Mouse (Mus musculus) thymus, postnatal 25 days (tissue): Measurements from ENCODE around the gene Zdhhc19.

Experiments
- DNase-seq: peaks from one replicate; pipeline ENCODE4 v3.0.0; 2022

The Zdhhc19 gene

DNA sequence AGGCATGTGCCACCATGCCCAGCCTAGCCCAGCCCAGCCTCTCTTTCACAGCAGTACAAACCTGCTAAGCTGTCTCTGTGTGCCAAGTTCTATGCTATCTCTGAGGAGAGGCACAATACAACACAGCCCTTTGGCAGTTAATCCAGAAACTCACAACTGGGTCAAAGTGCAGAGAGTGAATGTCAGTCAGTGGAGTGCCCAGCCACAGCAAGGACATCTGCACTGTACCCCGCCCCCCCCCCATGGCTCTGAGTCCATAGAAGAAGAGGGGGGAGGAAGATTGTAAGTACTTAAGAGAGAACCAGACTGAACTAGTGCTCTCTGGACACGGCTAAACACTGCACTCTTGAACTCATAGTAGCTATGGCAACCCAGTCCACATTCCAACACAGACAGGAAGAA is 55.3 kb downstream of the Zdhhc19 start:
- DNase-seq, result no peak

DNA sequence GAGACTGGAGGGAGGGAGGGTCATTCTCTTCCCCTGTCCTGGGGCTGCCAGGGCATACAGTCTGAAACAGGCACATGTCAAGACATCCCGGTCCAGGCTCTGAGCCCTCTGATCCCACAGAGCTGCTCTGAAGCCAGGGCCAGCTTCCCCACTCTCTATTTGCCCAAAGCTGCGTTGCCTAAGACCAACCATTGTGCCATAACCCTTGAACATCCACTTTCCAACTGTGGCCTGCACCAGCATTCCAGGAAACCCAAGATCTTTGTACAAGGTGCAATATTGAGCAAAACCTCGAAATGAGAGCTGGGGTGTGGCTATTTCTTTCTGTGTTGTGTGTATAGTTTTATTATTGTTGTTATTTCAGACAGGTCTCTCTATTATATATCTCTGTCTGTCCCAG is 59.5 kb downstream of the Zdhhc19 start:
- DNase-seq, result no peak

DNA sequence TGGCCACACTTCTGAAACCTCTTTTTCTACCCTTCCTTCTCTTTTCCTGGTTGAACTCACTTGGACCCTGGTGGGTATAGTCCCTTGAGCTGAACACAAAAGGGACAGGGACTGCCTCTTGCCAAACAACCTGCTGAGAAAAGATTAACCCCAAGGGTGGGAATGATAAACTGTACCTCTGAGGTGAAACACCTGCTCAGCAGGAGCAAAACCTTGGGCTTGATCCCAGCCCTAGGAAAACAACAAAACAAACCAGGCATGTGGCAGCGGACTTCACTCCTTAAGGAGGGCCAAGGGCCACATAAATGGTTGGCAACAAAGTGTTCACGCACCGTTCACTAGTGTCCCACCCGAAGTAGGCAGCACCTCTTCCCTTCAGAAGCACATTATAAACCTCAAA is 63.4 kb downstream of the Zdhhc19 start:
- DNase-seq, result no peak

DNA sequence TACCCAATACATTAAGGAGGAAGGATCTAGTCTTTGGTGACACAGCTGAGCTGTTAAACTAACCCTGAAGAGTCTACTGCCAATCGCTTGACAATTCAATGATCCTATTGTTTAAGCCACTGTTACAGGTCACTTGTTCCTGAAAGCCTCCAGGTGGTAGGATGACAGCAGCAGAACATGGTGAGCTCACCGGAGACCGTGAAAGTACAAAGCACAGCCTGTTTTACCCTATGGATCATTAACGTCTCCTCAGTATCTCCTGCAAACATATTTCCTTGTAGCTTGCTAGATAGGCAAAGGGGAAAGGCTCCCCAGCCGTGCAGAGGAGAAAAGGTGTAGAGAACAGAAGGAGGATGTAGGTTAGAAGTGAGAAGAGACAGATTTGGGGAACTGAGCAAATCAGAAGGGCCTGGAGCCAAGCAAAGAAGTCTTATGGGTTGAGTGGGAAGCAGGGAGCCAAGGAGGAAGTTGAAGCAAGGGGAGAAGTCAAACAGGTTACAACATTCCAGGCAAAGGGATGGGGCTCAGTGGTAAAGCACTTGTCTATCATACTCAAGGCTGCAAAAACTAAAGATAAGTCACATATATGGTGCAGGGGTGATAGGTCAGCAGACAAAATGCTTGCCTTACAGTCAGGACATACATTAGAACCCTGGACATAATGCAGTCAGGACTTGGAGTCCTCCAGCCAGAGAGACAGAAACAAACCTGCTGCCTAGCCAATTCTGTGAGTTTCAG is 67.2 kb downstream of the Zdhhc19 start:
- no peak for DNase-seq

DNA sequence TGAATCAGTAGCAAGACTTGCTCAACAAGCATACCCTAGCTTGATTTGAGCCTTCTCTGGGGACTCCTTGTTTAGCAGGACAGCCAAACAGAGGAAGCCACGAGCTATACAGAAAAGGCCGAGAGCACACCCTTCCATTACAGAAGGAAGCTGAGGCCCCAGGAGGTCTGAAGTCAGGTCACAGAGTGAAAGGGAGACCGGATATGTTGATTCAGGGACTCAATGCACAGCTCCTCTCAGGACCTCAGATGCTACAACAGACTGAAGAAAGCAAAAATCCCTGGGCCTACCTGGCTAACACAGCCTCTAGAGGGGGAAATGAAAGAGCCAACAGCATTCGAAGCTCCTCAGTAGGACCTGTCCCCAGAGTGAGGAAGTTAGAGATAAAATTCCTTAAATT is 71.2 kb downstream of the Zdhhc19 start:
- no peak for DNase-seq

DNA sequence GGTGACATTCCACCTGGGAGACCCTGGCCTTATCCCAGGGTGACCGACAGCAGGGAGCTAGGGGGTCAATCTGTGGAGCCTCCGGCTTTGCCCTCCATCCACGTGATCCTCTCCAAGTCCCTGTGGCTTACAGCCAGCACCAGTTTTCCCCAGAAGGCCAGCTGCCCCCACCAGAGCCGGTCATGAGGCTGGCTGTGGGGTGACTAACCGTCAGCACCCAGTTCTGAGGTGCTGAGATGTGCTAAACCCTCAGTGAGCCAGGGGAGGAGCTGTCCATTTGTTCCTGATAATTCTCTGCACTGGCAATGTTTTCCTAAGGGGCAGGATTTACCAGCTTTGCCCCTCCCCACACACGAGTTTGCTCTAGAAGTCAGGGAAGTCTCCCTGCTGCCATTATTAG is 72.3 kb downstream of the Zdhhc19 start:
- DNase-seq, result no peak

DNA sequence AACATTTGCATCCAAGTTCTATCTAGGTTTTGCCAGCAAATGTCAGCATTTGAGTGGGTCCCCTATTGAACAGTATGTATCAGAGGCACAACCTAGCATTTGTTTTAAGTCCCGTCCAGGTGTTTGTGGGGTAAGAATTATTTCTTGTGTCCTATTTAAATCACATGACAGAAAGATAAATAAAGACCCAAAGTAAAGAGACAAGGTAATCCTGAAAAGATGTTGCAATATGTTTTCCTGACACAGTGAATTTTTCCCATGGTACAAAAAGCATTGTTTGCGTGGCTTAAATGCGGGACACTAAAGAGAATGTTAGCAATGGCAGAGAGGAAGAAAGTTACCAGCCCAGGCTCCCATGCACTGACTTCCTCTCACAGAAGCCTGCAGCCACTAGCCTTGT is 74.0 kb downstream of the Zdhhc19 start:
- no peak for DNase-seq

DNA sequence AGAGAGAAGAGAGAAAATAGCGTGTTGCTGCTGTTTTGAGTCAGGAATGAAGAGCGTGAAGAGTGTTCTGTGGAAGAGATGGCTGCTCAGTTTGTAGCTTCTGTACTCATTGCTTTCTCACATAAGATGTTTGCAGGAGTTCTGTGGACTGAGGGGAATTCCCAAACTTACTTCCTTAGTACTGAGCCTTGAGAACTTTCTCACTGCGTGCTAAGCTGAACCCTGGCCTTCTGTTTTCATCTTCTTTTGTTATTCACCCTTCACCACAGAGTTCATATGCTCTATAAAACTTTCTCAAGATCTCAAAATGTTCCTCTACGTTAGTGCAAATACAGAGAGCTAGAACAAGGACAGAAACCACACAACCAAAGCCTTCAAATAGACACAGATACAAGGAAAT is 76.5 kb downstream of the Zdhhc19 start:
- DNase-seq, result no peak

DNA sequence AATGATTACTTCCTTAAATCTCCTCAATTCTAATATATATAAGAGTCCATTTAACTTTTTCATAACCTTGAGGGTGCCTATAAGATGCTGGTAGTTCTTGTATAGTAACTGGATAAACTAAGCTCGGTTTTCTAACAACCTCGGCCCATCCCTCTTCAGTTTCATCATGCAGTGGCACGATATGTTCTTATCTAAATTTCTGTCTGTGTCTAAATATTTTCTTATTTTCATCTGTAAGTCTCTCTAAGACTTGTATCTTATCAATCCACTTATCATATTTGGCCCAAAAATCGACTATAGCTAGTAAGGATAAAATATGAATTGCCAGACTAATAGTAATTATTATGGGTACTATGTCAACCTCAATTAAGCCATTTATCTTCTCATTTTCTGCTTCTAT is 90.4 kb downstream of the Zdhhc19 start:
- no peak for DNase-seq

DNA sequence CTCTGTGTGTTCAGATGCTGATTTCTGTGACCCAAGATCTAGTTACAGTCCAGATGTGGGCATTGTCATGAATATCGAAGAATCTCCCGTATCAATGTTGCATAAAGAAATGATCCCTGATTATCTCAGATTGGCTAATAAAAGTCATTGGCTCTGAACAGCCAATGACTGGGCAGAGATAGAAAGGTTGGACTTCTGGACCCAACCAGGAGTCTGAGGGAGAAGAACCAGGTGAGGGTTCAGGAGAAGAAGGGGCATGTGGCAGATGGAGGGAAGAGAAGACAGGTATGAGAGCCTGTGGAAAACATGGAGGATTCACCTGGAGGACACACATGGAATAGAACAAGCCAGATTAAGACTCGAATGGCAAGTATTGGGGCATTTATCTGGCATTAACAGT is 92.5 kb downstream of the Zdhhc19 start:
- no peak for DNase-seq

DNA sequence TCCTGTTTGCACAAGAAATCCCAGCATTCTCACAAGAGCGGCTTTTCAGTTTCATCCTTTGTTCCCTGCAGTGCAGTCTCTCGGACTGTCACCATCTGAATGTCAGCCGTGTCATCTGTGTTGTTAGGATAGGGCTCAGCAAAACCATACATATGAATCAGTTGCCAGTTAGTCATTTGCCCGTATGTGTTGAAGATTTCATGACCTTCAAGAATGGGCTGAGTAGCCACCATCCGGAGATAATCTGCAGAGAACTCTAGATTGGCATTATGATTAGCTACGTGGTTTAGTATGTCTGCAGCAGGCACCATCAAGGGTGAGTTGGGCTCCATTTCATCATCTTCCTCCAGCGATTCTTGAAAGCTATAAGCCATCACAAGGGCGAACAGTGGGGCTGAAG is 95.5 kb downstream of the Zdhhc19 start:
- no peak for DNase-seq

DNA sequence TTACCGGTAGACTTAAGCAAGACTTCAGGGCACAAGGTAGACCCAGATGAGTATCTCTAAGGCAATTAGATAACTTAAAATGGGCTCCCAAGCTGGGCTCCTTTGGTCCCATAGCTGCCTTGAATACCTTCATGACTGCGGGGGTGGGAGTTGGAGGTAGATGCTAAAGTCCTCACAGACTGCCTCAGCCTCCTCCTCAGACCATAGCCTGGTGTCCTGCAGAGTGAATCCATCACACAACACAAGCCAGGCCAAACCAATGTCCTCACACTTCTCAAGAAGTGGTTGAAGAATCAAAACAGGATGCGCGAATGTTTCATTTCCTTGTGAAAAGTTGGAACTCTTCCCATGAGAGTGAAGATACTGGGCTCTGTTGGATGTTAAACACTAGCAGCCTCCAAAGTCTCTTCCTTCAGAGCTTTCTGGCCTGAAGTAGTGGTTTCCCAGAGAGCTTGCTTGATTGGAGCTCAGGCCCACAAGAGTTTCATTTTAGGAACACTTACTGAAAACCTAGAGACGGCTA is 97.3 kb downstream of the Zdhhc19 start:
- DNase-seq, result no peak

DNA sequence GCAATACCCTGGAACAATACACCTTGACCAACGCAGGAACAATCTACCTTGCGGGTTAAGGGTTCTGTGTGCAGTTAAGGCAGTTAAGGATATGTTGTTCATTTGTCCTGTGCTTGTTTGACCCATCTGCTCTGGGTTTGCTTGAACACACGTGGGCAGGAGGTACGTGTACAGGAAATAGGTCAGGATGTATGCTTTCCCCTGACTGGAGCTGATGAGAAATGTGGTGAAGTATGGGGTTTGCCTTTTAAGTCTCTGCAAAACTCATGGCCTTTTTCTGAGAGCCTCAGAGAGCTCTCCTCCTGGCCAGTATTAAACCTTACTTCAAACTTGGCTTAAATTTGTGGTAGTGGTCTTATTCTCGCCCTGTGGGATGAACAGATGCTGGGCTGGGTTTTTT is 97.9 kb downstream of the Zdhhc19 start:
- peak; percentile 48 for DNase-seq

DNA sequence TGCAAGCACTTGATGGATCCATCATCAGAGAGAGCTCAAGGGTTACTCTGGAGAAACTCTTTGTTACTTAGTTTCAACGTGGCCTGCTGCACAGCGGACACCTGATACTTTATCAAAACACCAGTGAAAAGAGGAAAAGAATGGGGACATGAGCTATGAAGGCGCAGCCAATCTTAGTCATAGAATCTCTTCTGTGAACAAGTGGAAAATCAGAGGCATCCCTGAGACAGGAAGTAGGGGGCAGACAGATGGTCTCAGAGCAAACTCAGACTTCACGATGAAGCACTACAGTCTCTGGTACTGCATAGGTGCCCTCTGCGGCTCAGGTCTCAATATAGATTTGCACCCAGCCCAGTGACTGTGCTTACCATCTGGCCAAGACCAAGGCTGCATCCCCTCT is 98.6 kb downstream of the Zdhhc19 start:
- peak; percentile 44 for DNase-seq

DNA sequence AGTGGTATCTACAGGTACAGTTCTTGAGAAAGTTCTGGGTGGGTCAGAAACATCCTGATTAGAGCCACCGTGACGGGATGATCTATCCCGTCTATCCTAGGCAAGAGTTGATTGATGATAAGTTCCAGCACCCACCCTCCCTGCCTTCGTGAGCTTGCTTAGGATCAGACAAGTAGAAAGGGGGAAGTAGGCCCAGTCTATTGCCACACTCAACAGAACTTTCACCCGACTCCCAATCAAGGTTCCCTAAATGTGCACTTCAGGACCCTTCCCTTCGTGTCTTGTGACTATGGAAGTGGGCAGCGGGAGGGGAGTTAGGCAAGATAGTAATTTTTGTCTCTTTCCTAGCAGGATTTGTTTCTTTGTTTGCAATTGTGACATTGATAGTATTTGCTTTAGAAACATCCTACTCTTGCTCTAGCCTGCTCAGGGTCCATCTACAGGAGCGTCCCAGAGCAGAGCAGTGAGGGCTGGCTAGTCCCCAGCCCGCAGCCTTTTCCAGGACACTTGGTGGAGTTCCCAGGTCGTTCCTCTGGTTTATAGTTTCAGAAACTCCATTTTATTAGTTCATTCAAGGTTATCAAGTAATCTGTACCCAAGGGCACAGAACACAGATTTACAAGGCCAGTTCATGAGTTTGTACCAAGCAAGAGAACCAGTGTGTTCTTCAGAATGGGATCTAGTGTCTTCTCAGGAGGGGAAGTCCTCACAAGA is 99.2 kb downstream of the Zdhhc19 start:
- DNase-seq, result no peak

DNA sequence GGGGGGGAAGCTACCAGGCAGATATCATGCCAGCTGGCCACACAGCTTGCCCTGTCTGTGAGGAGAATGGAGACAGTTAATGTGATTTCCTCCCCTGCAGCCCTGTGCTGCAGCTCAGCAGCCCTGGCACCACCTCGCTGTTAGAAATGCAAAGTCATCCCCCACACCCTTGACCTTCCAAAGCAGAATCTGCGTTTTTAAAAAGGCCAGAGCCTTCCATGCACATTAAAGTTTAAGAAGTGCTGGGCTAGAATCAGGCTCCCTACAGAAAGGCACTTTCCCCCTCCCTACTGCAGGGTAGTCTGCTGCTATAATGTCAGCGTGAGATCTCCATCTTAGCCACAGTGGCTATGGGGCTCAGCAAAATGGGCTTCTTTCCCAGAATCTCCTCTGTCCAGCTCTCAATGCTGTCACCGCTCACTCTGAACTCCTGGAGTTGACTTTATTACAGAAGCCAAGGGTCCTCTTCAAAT is 101.9 kb downstream of the Zdhhc19 start:
- DNase-seq, result no peak

DNA sequence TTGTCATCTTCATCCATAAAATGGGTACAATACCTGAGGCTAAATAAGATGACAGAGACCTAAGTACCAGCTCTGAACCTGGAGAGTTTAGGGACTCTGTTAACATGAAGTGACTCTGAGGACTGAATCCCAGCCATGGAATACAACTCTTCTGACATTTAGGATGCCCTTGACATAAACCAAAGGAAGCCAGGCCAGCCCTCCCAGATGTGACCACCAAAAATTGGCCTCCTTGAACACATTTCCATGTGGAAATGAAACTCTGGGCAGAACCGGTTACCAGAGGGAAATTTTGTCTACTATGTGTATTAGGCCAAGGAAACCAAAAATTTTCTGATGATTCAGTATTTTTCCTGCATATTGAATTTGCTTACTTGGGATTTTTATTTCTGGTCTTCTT is 103.1 kb downstream of the Zdhhc19 start:
- DNase-seq, result no peak

DNA sequence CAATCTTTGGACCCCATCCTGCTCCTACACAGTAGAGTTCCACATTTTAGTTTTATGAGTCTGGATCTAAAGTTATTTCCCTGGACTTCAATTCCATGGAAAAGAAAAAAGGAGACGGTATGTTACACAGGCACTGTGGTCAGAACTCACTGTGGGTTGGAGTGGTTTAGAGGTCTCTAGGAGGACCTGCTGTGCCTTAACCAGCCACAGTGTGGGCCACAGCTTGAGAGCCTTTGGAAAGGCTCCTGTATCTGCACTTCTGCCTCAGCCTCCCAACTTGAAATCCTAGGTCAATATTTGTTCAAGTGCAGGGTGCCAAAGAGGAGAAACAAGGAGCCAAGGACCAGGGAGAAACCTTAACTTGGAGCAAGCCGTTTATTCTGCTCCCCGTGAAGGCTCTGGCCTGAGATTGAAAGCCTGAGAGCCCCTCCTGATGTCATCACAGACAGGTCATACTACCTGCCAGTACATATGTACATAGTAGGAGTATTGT is 106.2 kb downstream of the Zdhhc19 start:
- no peak for DNase-seq

DNA sequence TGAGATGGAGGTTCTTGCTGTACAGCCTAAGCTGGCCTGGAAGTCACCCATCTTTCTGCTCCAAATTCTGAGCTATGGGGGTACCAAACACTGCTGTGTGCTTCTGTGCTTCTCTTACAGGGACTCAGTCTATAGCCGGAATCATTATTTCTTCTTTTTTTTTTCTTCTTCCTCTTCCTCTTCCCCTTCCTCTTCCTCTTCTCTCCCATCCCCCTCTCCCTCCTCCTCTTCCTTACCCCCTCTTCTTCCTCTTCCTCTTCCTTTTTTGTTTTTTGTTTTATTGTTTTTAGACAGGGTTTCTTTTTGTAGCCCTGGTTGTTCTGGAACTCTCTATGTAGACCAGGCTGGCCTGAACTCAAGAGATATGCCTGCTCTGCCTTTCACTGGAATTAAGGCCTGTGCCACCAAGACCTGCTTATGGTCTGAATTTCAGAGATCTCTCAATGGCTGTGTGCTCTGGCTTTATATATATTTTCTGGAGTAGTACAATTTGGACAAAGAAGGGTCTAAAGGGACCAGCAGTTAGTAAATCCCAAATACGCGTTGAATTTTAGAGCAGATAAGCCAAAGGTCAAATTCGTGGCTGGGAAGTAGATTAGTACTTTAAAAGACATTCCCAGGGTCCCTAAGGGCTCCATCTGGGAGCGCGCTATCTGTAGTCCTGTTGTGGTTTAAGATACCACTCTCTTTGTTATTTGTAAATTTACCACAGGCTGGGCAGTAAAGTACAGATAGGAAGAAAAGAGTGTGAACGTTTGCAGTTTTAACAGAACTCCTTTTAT is 111.7 kb downstream of the Zdhhc19 start:
- no peak for DNase-seq

DNA sequence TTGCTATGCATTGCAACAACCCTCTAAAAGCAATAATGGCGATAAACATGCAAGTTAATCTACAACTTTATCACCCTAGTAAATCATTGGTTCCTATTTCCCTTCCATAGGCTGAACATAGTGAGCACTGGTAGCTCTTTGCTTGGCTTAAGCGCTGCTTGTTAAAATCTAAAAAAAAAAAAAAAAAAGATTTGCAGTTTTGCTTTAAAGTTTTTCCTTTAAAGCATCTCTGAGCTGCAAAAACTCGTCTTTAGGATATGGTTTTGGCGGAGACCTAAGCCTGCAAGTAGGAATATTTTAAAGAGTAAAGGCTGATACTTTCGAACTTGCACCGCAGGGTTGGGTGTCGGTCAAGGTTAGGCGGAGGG is 112.3 kb downstream of the Zdhhc19 start:
- DNase-seq, result no peak

DNA sequence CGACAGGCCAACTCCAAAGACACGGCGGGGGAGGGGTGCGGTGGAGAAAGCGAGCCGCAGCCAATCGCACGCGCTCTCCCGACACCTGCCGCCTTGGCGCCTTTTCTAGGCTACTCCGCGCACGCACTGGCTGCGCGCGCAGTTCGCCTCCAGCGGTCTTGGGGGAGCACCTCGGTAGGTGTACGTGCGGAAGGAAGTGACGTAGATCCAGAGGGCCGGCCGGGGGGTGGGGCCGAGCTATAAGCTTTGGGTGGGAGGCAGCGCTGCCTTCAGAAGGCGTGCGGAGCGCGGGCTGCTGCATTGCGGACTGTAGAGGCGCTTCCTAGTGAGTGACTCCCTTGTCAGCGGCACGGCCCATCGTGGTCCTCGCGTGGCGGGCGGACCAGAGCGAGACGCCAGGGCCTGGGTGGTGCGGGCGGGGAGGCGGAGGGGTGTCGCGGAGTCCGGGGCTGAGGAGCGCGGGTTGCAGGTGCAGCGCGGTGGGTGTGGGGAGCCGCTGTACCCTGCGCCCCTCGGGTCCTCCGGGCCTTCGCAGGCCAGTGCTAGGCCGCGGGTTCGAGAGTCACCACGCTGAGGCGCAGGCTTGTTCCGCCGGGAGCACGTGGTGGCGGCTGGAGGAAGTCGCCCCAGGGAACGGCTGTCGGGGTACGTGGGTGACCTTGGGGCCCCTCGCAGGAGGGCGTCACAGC is 112.8 kb downstream of the Zdhhc19 start, which contains the start of gene Tfrc:
TSS of gene Tfrc (plus strand) at position 209 of the 689 bp plus-strand sequence.
- peak; percentile 98 for DNase-seq

DNA sequence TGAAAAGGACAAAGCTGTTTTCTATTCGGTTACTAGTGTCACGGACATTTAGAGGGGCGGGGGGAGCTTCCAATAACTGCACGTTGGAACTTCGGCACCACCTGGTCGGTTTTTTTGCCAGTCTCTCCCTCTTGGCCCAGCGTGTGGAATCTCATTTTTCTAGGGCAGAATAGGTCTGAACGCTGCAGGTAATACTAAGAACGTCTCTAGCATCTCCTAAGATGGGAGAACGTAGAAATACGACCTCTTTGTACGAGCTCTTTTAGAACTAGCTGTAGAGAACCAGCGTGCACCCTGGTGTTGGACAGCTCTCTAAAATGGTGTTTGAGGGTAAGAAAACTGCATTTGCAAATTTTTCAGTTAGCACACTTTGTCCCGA is 113.3 kb downstream of the Zdhhc19 start:
- DNase-seq, result no peak
